Mouse (Mus musculus): ENCODE measurements around the gene Pdlim1.

The Pdlim1 gene

DNA sequence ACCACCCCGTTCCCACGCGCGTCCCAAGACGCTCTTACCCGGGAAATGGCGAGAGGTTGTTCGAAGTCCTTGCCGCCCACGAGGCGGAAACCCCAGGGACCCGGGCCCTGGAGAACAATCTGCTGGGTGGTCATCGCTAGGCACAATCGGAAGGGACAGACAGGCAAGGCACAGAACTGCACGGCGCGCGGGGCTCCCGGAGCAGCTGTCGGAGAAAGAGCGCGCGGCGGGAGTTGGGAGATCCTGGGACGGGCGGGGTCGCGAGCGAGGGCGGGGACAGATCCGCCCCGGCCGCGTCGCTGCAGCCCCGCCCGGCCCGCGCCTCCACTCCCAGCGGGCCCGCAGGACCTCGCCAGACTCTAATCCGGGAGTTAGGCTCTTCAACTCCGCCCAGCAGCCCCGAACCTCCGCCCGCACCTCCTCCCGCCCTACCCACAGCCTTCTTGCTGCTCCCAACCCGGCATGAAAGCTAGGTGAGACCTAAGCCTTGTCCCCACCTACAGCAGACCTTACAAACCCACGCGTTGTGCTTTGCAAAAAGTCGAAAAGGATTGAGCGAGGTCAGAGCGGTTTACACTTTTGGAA is at the start of gene Pdlim1:
TSS of gene Pdlim1 (minus strand) at position 535 of the 585 bp plus-strand sequence.
- DNase-seq (ENCODE audit: low read depth, low spot score), result peak; percentile 53

DNA sequence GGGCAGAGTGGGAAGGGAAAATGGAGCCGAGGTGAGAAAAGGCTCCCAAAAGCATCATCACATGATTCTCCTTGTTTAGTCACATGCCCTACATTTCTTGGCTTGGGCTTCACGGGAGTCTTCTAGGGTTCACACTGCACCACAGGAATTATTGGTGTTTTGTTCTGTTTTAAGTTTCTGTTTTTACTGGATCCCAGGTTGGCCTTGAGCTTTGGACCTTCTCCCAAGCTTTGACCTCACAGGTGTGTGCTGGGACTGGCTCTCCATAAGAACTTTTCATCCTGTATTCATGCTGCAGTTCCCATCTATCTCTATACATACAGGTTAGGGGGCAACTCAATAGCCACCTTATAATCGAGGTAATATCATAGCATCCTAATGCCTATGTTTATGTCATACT is 47.6 kb upstream of the Pdlim1 start:
- DNase-seq (ENCODE audit: low read depth, low spot score), result no peak

DNA sequence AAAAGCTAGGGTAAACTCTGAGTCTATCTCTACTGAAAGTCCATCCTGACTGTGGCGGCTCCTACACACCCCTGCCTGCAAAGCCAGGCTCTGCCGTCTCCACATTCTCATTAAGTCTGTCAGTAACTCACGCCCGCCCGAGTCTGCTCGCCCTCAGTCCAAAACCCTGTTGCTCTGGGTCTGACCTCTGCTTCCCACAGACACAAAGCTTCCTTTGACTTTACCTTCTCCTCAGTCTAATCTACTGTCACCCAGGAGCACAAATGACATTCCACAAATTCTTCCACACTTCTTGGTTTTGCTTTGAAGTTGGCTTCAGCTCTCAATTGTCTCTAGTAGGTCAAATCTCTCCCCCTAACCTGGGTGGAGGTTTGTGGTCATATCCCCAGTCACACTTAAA is 46.9 kb upstream of the Pdlim1 start:
- DNase-seq (ENCODE audit: low read depth, low spot score), result no peak

DNA sequence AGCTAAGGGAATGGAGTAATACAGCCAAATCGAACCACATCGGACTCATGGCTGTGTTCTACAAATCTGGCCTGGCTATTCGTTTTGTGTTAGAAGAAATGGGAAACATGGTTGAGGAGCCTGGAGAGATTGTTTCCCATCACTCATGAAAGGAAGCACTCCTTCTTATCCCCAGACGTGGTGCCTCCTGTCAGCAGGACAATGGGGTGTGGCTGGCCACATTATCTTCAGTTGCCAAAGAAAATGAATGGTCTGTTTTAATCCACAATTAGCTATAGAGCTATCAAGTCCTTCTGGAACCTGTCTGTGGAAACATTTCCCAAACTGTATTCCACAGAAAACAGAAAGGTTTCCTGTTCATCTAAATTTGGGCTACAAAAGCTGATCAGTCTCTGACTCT is 45.4 kb upstream of the Pdlim1 start:
- DNase-seq (ENCODE audit: low read depth, low spot score), result no peak

DNA sequence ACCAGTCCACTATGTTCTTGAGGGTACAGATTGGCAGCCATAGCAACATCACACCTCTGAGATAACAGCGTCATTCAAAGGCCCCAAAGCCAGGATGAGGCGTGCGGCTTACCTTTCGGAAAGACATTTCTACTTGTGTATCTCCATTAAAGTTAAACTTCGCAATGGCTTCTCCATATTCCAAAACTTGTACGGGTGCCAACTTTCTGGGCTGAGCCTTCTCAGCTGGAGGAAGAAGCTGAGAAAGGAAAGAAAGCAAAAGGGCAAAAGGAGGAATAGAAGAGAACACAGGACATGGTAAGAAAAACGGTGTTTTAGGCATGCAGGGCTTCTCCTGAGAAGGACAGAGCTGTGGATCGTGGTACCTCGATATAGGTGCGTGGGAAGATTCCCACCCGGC is 42.6 kb upstream of the Pdlim1 start:
- no peak for DNase-seq (ENCODE audit: low read depth, low spot score)

DNA sequence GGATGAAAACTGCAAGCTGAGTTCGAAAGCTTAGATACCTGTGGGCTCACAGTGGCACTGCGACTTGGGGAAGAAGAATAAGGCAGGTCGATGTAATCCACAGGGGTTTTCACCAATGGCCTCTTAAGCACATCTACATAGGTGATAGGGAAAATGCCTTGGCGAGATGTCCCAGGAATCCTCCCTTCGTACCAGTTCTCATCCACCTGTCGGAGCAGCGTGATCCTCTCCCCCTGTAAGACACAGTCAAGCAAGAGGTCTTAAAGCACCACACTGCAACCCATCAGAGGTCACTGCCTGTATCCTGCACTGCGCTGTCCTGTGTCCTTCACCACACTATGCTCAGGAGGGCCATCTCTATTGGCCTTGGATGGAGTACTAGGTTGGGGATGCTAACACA is 40.0 kb upstream of the Pdlim1 start:
- DNase-seq (ENCODE audit: low read depth, low spot score), result no peak

DNA sequence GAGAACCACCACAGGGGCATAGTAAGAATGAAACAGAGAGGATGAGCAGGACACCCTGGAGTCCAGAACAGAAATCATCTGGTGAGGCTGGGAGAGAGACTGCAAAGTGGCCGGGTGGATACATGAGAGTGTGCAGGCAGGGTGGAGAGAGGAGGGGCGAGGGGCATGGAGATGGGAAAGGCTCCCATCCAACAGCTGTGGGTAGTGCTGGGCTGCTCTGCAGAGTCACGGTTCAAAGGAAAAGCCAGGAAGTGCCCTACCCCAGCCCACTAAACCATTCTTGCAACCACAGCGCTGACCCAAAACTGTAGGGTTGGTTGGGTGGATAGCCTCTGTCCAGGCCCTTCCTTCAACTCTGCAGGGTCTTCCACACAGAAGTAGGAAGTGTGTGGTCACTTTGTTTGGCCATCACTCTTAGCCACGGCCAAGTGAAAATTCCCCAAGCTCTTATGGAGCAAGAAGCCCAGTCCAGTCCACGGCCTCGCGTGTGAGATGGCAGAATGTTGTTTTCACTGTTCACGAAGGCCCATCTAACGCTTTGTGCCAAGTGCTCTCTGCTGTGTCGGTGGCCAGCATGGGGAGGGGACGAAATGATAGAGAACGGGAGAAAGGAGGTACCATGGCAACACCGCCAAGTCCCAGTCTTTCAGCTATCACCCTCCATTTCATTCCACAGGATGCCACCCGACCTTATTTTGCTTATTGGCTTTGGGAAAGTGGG is 38.9 kb upstream of the Pdlim1 start:
- DNase-seq (ENCODE audit: low read depth, low spot score), result no peak

DNA sequence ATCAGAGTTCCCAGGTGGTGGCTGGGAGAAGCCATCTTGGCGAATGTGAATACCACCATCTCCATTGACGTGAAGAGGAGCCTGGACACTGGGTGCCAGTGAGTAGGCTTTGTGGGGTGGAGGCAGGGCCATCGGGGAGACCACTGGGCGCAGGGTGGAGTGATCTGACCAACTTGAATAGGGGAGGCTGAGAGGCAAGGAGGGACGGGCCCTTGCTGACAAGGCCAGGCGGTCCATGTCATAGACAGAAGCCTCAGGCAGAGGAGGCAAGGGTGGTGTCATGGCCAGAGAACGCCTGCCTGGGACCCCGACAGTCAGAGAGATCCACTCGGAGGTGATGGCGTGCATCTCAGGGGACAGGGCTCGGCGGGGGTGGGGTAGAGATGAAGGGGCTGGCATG is 38.3 kb upstream of the Pdlim1 start:
- no peak for DNase-seq (ENCODE audit: low read depth, low spot score)

DNA sequence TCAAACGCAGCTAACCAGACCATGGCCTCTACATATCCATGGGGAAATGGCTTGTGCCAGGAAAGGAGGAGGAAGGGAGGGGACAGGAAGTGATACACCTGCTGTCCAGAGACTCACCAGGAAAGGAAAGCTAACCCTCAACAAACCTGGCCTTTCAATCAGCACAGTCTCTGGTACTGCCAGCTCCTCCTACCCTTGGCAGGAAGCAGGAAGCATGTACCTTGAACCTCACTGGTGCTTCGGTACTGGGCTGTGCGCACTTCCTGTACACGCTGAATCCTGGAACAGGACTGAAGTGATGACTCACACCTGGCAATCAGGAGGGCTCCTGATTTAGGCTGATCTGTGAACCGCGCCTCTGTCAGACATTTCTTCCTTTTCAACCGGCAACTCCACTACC is 35.9 kb upstream of the Pdlim1 start:
- DNase-seq (ENCODE audit: low read depth, low spot score), result no peak

DNA sequence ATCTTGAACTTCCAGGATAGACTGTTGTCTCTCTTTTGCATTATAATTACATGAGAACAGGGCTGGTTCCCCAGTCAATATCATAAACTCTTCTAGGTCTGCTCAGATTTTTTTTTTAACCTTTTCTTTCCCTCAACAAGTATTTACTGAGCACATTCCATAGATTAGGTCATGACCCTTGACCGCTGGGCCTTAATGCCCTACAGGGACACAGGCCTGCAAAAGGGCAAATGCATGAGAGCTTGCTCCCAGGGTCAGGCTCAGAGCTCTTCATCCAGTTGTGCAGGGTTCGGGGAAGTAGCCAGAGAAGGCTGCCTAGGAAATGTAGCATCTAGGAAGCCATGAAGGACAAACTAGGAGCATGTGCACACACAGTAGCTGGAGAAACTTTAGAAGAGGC is 35.0 kb upstream of the Pdlim1 start:
- DNase-seq (ENCODE audit: low read depth, low spot score), result no peak

DNA sequence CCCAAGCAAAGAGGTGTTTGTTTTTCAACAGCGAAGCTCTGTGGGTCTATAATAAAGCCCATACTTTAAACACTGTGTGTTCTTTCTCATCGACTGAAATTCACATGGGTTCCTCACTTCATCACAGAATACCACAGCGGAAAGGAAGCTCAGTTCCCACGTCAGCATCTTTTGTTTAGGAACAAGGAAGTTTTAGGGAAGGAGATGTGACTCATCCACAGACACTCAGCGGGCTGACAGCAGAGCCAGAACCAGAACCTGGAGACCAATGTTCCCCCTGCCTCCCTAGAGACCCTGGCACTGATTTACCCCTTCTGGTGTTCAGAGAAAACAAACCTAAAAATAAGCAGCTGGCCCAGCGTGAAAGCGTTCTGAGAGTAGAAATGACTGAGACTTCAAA is 33.8 kb upstream of the Pdlim1 start:
- no peak for DNase-seq (ENCODE audit: low read depth, low spot score)

DNA sequence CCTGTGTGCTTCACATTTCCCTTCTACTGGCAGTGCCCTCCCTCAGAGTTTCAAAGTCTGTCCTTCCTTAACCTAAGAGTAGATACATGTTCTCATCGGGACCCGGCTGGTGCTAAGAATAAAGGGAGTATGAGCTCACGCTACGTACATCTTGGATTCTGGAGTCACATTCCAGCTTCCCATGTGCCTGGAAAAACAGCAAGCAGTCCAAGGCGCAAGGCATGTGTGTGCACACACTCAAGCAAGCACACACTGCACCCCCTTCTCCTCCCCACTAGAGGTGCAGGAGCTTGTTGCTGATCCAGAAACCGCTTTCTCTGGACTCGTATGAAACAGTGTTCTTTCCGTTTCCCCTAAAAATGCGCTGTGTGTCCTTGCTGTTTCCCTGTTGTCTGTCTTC is 31.3 kb upstream of the Pdlim1 start:
- DNase-seq (ENCODE audit: low read depth, low spot score), result no peak

DNA sequence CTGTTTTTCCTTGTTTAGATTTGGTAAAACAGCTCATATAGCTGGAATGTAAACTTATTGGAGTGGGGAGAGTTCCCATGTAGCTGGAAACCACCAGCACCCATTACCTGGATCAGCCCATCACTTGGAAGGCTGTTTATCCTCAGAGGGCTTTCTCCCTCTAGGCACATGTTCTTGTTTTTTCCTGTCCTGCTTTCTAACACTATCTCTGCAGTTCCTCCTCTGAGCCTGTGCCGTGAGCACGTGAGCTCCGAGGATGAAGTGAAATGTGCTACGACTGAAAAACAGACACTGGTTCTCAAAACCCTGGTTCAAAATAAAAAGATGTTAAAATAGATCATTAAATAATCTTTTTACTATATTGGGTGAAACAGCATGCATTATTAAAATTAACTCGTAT is 30.8 kb upstream of the Pdlim1 start:
- no peak for DNase-seq (ENCODE audit: low read depth, low spot score)

DNA sequence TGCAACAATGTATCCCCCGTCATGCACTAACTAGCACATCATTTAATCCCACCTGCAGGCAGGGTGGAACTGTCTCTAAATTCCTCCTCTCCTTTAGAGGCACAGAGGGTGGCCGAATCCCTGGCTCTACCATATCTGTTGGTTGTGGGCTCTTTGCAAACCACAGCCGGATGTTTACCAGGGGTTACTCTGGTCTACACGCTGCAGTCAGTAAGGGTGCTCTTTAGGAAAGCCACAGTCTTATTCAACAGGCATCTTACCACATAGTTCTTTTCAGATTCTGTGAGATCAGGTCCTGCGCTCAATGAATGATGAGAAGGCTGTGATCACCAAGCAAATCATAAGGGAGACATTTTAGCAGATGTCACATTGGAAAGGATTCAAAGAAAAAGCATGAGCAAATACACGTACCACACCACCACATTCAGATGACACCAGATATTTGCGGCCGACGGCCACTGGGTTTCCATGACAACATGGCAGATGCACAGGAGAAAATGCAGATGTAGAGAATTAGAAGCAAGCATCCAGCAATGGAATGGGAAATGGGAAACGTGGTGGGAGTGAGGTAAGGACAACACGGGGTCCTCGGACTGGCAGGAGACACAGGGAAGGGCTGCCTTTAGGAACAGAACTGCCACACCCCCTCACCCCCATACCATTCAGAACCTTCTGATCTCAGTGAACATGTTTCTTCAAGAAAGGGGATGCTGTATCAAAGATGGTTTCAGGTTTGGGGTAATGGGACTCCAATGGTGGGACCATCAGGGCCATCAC is 28.5 kb upstream of the Pdlim1 start:
- DNase-seq (ENCODE audit: low read depth, low spot score), result no peak

DNA sequence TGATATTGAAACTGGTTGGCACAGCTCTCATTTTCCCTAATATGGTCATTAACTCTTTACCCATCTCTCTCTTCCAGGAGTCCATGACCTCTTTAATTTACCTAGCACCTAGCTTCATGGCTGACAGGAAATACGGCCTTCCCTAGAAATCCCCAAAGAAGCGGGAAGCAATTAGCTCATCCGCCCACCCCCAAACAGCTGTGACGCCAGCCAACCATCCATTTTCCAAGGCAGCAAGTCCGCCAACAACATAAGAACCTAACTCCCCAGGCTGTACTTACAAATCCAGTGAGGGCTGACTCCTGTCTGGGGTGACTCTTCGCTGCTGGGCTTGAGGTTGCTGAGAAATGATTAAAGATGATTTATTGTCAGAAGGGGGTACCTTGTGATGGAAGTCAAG is 27.5 kb upstream of the Pdlim1 start:
- no peak for DNase-seq (ENCODE audit: low read depth, low spot score)

DNA sequence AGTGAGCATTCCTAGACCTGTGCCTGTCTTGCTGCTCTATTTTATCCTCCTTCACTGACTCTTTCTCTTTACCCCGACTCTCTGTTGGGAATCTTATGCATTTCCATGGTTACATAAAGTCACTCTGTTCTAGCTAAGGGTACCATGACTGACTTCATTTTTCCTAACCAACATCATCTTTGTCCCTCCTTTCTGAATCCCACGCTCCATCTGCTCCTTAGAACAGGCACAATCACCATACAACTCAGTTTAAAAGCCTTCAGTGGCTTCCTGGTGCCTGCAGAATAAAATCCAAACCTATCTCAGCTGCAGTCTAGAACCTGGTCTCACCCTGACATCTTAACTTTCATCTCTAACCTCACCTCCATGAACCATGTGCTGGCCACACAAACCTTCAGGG is 26.9 kb upstream of the Pdlim1 start:
- DNase-seq (ENCODE audit: low read depth, low spot score), result no peak

DNA sequence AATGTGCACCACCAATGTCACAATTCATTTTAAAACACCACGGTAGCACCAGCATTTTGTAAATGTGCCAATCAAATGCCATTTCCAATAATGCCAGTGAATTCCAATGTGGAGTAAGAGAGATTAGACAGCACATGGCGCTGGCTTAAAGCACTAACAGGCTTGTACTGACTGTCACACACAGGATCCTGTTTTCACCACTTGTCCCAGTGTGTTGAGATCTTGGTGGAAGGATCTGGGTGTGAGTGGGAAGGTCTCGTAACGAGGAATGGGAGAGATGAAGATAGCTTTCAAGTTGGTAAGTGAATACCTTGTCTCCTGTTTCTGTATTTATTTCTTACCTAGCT is 26.1 kb upstream of the Pdlim1 start:
- no peak for DNase-seq (ENCODE audit: low read depth, low spot score)

DNA sequence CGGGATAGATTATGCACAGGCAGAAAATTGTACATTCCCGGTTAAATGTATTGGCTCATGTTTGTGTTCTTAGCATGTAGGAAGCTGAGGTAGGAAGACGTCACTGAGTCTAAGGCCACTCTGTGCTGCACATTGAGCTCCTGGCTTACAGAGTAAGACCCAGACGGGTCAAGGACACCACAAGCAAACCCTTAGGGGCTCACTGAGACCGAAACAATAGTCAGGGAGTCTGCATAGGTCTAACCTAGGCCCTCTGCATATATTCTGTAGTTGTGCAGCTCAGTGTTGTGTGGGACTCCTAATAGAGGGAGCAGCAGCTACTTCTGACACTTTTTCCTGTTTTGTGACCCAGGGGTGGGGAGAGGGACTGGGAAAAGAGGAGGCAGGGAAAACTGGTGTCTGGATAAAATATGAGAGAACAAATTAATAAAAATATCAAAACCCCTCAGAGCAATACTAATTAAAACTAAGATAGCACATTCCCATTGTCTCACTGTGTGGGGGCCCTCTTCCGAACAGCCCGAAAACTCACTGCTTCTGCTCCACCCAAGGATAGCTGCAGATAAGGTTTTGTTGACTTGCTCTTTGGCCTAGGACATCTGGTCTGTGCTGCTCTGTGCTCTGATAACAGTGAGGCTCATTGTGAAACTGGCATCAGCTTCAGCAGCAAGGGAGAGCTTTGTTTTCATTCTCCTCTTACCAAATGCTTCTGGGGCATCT is 25.6 kb upstream of the Pdlim1 start:
- no peak for DNase-seq (ENCODE audit: low read depth, low spot score)

DNA sequence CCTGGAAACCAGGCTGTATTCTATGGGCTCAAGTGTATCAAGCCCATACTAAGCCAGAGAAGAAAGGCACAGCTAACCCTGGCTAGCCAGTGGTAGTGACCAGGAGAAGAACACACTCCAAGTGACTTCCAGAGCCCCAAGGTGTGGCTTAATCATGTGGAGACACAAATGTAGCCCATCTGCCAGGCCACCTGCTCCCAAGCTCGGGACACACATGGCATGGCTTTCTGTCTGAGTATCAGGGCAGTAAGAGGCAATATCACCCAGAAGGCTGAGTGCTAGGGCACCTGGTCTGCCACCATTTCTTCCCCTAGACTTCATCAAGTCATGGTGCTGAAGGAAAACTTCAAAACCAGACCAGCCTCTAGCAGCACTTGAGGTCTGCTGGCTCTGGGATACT is 22.6 kb upstream of the Pdlim1 start:
- DNase-seq (ENCODE audit: low read depth, low spot score), result no peak

DNA sequence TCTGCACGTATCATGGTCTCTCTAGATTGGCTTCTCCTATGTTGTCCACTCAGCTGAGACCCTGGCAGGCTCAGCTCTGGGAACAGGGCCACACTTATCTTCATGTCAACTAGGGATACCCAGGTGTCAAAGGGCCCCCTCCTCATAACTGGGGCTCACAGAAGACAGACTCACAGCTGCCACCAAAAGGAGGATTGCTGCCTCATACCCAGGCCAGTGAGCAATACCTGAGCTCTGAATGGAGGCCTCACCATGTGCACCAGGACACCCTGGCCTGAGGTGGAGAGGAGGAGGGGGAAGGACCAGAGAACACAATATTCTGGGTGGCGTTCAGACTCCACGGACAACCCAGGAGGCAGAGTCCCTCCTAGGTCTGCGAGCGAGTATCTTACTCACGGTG is 22.1 kb upstream of the Pdlim1 start:
- no peak for DNase-seq (ENCODE audit: low read depth, low spot score)

DNA sequence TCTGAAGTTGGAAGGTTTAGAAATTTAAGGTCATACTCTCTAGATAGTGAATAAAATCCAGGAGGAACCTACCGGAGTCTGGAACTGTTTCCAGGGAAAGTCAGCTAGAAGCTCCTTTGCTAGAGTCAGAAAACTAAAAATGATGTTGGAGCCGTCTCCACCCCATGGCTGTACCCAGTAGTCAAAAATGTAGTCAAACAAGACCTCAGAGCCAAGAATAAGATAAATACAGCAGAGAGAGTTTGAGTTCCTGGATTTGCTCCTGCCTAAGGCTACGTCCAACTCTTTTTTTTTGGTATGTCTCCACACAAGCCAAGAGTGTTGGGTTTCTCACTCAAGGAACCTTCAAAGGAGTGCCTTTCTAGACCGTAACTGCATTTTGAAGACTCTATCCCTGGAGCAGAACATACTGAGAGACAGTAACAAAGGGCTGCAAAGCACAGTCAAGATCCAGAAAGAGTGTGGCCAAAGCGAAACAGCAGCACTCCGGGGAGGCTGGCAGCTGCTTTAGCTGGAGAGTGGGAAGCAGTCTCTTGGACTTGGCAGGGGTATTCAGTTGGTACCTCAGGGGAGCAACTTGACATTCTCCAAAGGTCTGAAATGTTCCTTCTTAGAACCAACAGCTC is 18.6 kb upstream of the Pdlim1 start:
- DNase-seq (ENCODE audit: low read depth, low spot score), result no peak

DNA sequence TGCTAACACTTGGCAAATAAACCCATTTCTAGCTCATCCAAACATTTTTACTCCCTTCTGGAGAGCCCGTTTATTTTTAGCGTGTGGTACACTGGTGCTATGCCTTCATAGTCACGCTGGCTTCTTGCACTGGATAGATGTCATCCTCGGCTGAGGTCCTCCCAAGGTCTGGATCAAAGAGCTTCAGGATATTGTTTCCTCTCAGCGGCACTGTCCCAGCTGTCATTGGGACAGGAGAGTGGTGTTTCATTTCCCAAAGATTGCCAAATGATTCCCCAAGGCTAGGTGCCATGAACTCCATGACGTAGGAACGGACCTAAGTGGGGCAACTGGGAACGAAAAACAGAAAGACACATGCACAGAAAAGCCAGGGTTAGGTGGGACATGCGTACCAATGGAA is 16.8 kb upstream of the Pdlim1 start:
- DNase-seq (ENCODE audit: low read depth, low spot score), result no peak
